Mouse (Mus musculus): ENCODE data around the gene Arhgap20. TPM values are rescaled to one million over a fixed set of nuclear protein-coding genes. Genes with fewer than 3 reads are reported as not detected.

Gene Arhgap20
- total RNA-seq, 1 experiment from 2014 or later = 0.23 TPM

Other genes starting within 250 kb of the Arhgap20 start
- 2.6 and 3.2 TPM in 2 replicates for gene Fdx1, start 198.2 kb downstream of the Arhgap20 start, total RNA-seq (2017)

Measured in neutrophil, adult 5-6 weeks (primary cell).